Mouse (Mus musculus): ENCODE results near the gene Fzd2.

GRCm38 (mm10) chr11:102619449-102619848 is 15.3 kb downstream of the Fzd2 start:
- TF ChIP-seq POLR2A (IDR thresholded peaks at IDR 0.05; ENCODE audit: insufficient read length, low read depth) = no peak
- TF ChIP-seq CEBPB (IDR thresholded peaks at IDR 0.05; ENCODE audit: insufficient read depth, poor library complexity, severe bottlenecking) = no peak

Data from myocyte (in vitro differentiated cells).